Mouse (Mus musculus) heart, postnatal 0 days (tissue): ENCODE results near the gene Camk2g.

Source experiments
- CTCF ChIP-seq: IDR thresholded peaks from 2 replicates; pipeline ENCODE4 v1.5.1; 2016; ENCODE audit warnings: antibody characterized with exemption, control low read depth, low read depth
- EP300 ChIP-seq: IDR thresholded peaks from 2 replicates; pipeline ENCODE4 v1.6.1; 2016; ENCODE audit warnings: antibody characterized with exemption, low read depth

DNA sequence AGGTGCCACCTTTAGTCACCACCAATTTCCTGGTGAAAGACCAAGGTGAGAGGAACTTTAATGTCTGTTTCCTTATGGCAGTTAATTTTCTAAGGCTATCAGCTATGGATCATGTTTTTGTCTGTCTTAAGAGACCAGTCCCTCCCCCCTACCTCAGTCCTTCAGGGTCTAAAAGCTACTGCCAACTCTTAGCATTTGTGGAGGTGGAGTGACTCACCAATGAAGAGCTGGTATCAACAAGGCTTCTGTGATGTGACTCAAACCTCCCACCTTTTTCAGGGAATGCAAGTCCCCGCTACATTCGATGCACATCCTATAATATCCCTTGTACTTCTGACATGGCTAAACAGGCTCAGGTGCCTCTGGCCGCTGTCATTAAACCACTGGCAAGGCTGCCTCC, 107.3 kb downstream of the Camk2g start:
- no peak for TF ChIP-seq EP300
- no peak for TF ChIP-seq CTCF
